8 mouse cellular contexts compared by ENCODE assay signal in genomic region chr3:107867086-107867485, GRCm38 (mm10). TPM values are rescaled to one million over a fixed set of nuclear protein-coding genes. Genes with fewer than 3 reads are reported as not detected.
A peak's percentile ranks its signal among the peaks of the same experiment; 100 is the strongest.
DNase-seq lines count a peak whose midpoint lies in the region; ATAC-seq and TF ChIP-seq lines count a peak whose summit lies in the region.

No protein-coding gene starts in this region.

- peak; percentile 64 for ATAC-seq in intestine, embryonic 14.5 days (replicated peaks; ENCODE audit: low FRiP score, low TSS enrichment, low read depth)
- ATAC-seq in megakaryocyte-erythroid progenitor cell, adult 5-6 weeks (replicated peaks; ENCODE audit: low FRiP score, low TSS enrichment, poor library complexity, severe bottlenecking), result peak; percentile 92

- peaks cover 2% of the 10 kb centered on the region for H3K4me1 ChIP-seq in cortical plate, adult 2 months (ENCODE audit: control insufficient read depth, insufficient read depth, low read length)
- H3K4me1 ChIP-seq in intestine, embryonic 14.5 days (replicated peaks; ENCODE audit: control insufficient read depth, insufficient read depth, low read length), result peaks cover 6% of the 10 kb centered on the region

- H3K9ac ChIP-seq in intestine, embryonic 14.5 days (ENCODE audit: low read length), result no peak overlapping the region

- no peak overlapping the region for H3K27ac ChIP-seq in cortical plate, adult 2 months (ENCODE audit: insufficient read depth, low read length)
- no peak overlapping the region for H3K27ac ChIP-seq in intestine, embryonic 14.5 days (ENCODE audit: low read depth)

- DNase-seq in adipocyte (ENCODE audit: low spot score), result peak; percentile 92
- peak; percentile 78 for DNase-seq in gastrocnemius, postnatal 10 days
- peak; percentile 88 for DNase-seq in intestine, embryonic 14.5 days (ENCODE audit: low spot score)
- DNase-seq in left cerebral cortex, postnatal 10 days (ENCODE audit: extremely low spot score in 1 of 2, low spot score in 2 of 2), result peak; percentile 87 to 88
- DNase-seq in right cerebral cortex, postnatal 14 days, result peak; percentile 82
- DNase-seq in urinary bladder, postnatal 25 days (ENCODE audit: low spot score), result peak; percentile 75

- H3K27me3 ChIP-seq in intestine, embryonic 14.5 days (replicated peaks; ENCODE audit: control insufficient read depth, insufficient read depth, low read length), result no peaks in the 10 kb centered on the region

- WGBS in intestine, embryonic 14.5 days, result 8% methylated on average over 8 of the region's 8 CpGs

- no peak for TF ChIP-seq POLR2A in cortical plate, adult 2 months (IDR thresholded peaks at IDR 0.05; ENCODE audit: extremely low read depth, insufficient read depth, low read length)

- H3K4me3 ChIP-seq in cortical plate, adult 2 months (ENCODE audit: insufficient read depth, low read length), result no peak overlapping the region
- no peak overlapping the region for H3K4me3 ChIP-seq in intestine, embryonic 14.5 days (ENCODE audit: low read depth, low read length)

- H3K9me3 ChIP-seq in intestine, embryonic 14.5 days (ENCODE audit: control insufficient read depth, low read length), result no peaks in the 10 kb centered on the region

- intact Hi-C loops in left cerebral cortex, postnatal 10 days (cut with DNase I), result loop anchor here (1.0 to 5.0 kb wide), 3 partner anchors 51 to 280 kb away; partner anchors contain the start of genes Gnai3 and Gstm1

- no peaks in the 10 kb centered on the region for H3K36me3 ChIP-seq in intestine, embryonic 14.5 days (ENCODE audit: control insufficient read depth, insufficient read depth, low read length)

- no peak overlapping the region for H3K4me2 ChIP-seq in intestine, embryonic 14.5 days (ENCODE audit: low read length)

- peak; percentile 99 for TF ChIP-seq CTCF in cortical plate, adult 2 months (IDR thresholded peaks at IDR 0.05; ENCODE audit: extremely low read depth, insufficient read depth, low read length)

RNA-seq across cellular contexts. Expression of gene Eps8l3, which starts 9.9 kb away (rescaled TPM):
- polyA plus RNA-seq in cortical plate, adult 2 months (2012; rRNA removed), result not detected in 2 replicates
- total RNA-seq in gastrocnemius, postnatal 10 days (2021), result not detected
- polyA plus RNA-seq in intestine, embryonic 14.5 days (2014; fragmentation: Nextera tagmentation; extraction: Ambion mirVana), result 66.9 and 82.6 TPM in 2 replicates
- not detected for total RNA-seq in left cerebral cortex, postnatal 10 days (2021)
- total RNA-seq in megakaryocyte-erythroid progenitor cell, adult 5-6 weeks (2014; fragmentation: Nextera tagmentation), result not detected in 2 replicates
- not detected in 2 replicates for total RNA-seq in megakaryocyte-erythroid progenitor cell, adult 5-6 weeks (2017)

RNA-seq across cellular contexts. Expression of gene Gstm5, which starts 28.5 kb away (rescaled TPM):
- polyA plus RNA-seq in cortical plate, adult 2 months (2012; rRNA removed), result 504 and 512 TPM in 2 replicates
- 10 to 100 TPM; 51.5 to 56.1 TPM for total RNA-seq in gastrocnemius, postnatal 10 days (2021)
- polyA plus RNA-seq in intestine, embryonic 14.5 days (2014; fragmentation: Nextera tagmentation; extraction: Ambion mirVana), result 196 and 223 TPM in 2 replicates
- 100 to 1,000 TPM; 138 to 141 TPM for total RNA-seq in left cerebral cortex, postnatal 10 days (2021)
- 233 and 255 TPM in 2 replicates for total RNA-seq in megakaryocyte-erythroid progenitor cell, adult 5-6 weeks (2014; fragmentation: Nextera tagmentation)
- 231 and 241 TPM in 2 replicates for total RNA-seq in megakaryocyte-erythroid progenitor cell, adult 5-6 weeks (2017)
